Mouse (Mus musculus) forebrain, embryonic 14.5 days (tissue): Measurements from ENCODE around the gene Gm20509. TPM values are rescaled to one million over a fixed set of nuclear protein-coding genes. Genes with fewer than 3 reads are reported as not detected.

Source experiments
- ATAC-seq: fragments of 200-750 bp; cut with Nextera tagmentation; 2 replicates; pipeline ENCODE4 v1.8.0; 2017; ENCODE audit warnings: mild to moderate bottlenecking, moderate library complexity
- DNase-seq: peaks from one replicate; pipeline ENCODE4 v3.0.0-alpha.2; 2015; ENCODE audit warnings: low spot score
- H3K27ac ChIP-seq: fragments of 300-500 bp; sonication (generic); 2 replicates; pipeline ENCODE4 v1.5.1; 2014; ENCODE audit warnings: low read depth, mild to moderate bottlenecking, control low read depth, low read length, moderate library complexity
- H3K27me3 ChIP-seq: fragments of 300-500 bp; sonication (generic); replicated peaks from 2 replicates; pipeline ENCODE4 v1.6.1; 2014; ENCODE audit warnings: low read length, control low read depth, mixed read lengths; ENCODE audit not compliant: control insufficient read depth, insufficient read depth
- H3K36me3 ChIP-seq: fragments of 300-500 bp; sonication (generic); 2 replicates; pipeline ENCODE4 v1.6.1; 2014; ENCODE audit warnings: low read length, control low read depth; ENCODE audit not compliant: control insufficient read depth, insufficient read depth
- H3K4me1 ChIP-seq: fragments of 300-500 bp; sonication (generic); 2 replicates; pipeline ENCODE4 v1.6.1; 2014; ENCODE audit warnings: antibody characterized with exemption, low read length, control low read depth; ENCODE audit not compliant: control insufficient read depth, insufficient read depth
- H3K4me2 ChIP-seq: fragments of 300-500 bp; sonication (generic); 2 replicates; pipeline ENCODE4 v1.6.1; 2014; ENCODE audit warnings: mild to moderate bottlenecking, control low read depth, low read length
- H3K4me3 ChIP-seq: fragments of 300-500 bp; sonication (generic); 2 replicates; pipeline ENCODE4 v1.5.1; 2014; ENCODE audit warnings: low read depth, low read length, control low read depth
- H3K9ac ChIP-seq: fragments of 300-500 bp; sonication (generic); 2 replicates; pipeline ENCODE4 v1.6.1; 2014; ENCODE audit warnings: mild to moderate bottlenecking, low read length, control low read depth, moderate library complexity
- H3K9me3 ChIP-seq: fragments of 300-500 bp; sonication (generic); replicated peaks from 2 replicates; pipeline ENCODE4 v1.6.1; 2016; ENCODE audit warnings: low read length, control low read depth, mixed read lengths; ENCODE audit not compliant: control insufficient read depth
- WGBS: fragments of 180-500 bp; shearing (Covaris S2); extraction: QIAGEN DNeasy Blood & Tissue Kit; methylation state at CpG from one replicate; pipeline ENCODE4 v1.1.7; 2014; 5-methylcytosine and 5-hydroxymethylcytosine counted together
- polyA plus RNA-seq: library from polyadenylated mRNA; unstranded; fragments of >200 nt; fragmentation: Nextera tagmentation; extraction: Ambion mirVana; gene quantifications from 2 replicates; pipeline ENCODE4 v1.2.1, GENCODE M21; 2014

Gene Gm20509
- not detected in 2 replicates for polyA plus RNA-seq

GRCm38 (mm10) chr9:73102181-73102580 is at the start of gene Gm20509:
TSS of gene Gm20509 (plus strand) at chr9:73102470.
- H3K9ac ChIP-seq, result peak within 1 kb of the TSS; percentile 56
- DNase-seq, result no peak
- 97% methylated on average over 4 of the region's 4 CpGs for WGBS
- no peak within 1 kb of the TSS for H3K27ac ChIP-seq
- peak within 1 kb of the TSS; percentile 32 for H3K4me3 ChIP-seq
- H3K4me2 ChIP-seq, result peak within 1 kb of the TSS; percentile 65
- H3K36me3 ChIP-seq, result no peaks in the 10 kb centered on the region
- no peaks in the 10 kb centered on the region for H3K4me1 ChIP-seq
- H3K9me3 ChIP-seq, result no peaks in the 10 kb centered on the region
- ATAC-seq, result no peak
- H3K27me3 ChIP-seq, result peaks cover 28% of the 10 kb centered on the region

- no peaks in the 10 kb centered on the region for H3K4me1 ChIP-seq
- 76% methylated on average over 10 of the region's 10 CpGs for WGBS
Observed at GRCm38 (mm10) chr9:73055441-73055911, 46.8 kb upstream of the Gm20509 start.

GRCm38 (mm10) chr9:73059224-73059623 is 43.0 kb upstream of the Gm20509 start:
- Histone ChIP-seq H3K27ac (no peak overlapping the region), H3K36me3 (no peaks in the 10 kb centered on the region), H3K4me3 (no peak overlapping the region), H3K9me3 (no peaks in the 10 kb centered on the region), H3K27me3 (no peaks in the 10 kb centered on the region), H3K9ac (no peak overlapping the region), H3K4me2 (no peak overlapping the region), H3K4me1 (no peaks in the 10 kb centered on the region)
- DNase-seq (no peak), ATAC-seq (no peak)
- WGBS, result 88% methylated on average over 4 of the region's 4 CpGs

More at GRCm38 (mm10) chr9:73055441-73055911, 46.8 kb upstream of the Gm20509 start:
- Histone ChIP-seq H3K4me3 (no peak overlapping the region), H3K9me3 (no peaks in the 10 kb centered on the region), H3K9ac (no peak overlapping the region), H3K27ac (no peak overlapping the region), H3K4me2 (no peak overlapping the region), H3K27me3 (no peaks in the 10 kb centered on the region), H3K36me3 (no peaks in the 10 kb centered on the region)
- DNase-seq, result no peak
- no peak for ATAC-seq

GRCm38 (mm10) chr9:73063621-73064290 is 38.5 kb upstream of the Gm20509 start:
- no peaks in the 10 kb centered on the region for H3K27me3 ChIP-seq
- no peak overlapping the region for H3K4me2 ChIP-seq
- no peaks in the 10 kb centered on the region for H3K9me3 ChIP-seq
- 38% methylated on average over 15 of the region's 15 CpGs for WGBS
- H3K27ac ChIP-seq, result no peak overlapping the region
- ATAC-seq (no peak), DNase-seq (no peak)
- H3K4me3 ChIP-seq, result no peak overlapping the region
- H3K4me1 ChIP-seq, result no peaks in the 10 kb centered on the region
- peak overlapping the region; percentile 37; the same call in 1 of the 2 replicates for H3K9ac ChIP-seq
- no peaks in the 10 kb centered on the region for H3K36me3 ChIP-seq

- DNase-seq (no peak), ATAC-seq (no peak)
- H3K4me1 ChIP-seq, result no peaks in the 10 kb centered on the region
- no peak overlapping the region for H3K4me2 ChIP-seq
- H3K9ac ChIP-seq, result no peak overlapping the region
- H3K9me3 ChIP-seq, result no peaks in the 10 kb centered on the region
- no peaks in the 10 kb centered on the region for H3K27me3 ChIP-seq
- H3K4me3 ChIP-seq, result no peak overlapping the region
- H3K36me3 ChIP-seq, result no peaks in the 10 kb centered on the region
- H3K27ac ChIP-seq, result no peak overlapping the region
- WGBS, result 34% methylated on average over 10 of the region's 10 CpGs
Observed at GRCm38 (mm10) chr9:73067086-73067485, 35.2 kb upstream of the Gm20509 start.

- Histone ChIP-seq H3K27ac (no peak overlapping the region), H3K27me3 (no peaks in the 10 kb centered on the region), H3K36me3 (no peaks in the 10 kb centered on the region), H3K4me1 (no peaks in the 10 kb centered on the region), H3K9ac (no peak overlapping the region), H3K4me2 (no peak overlapping the region), H3K9me3 (no peaks in the 10 kb centered on the region), H3K4me3 (no peak overlapping the region)
- no peak for DNase-seq
- ATAC-seq, result no peak
- WGBS, result 69% methylated on average over 6 of the region's 6 CpGs
Observed at GRCm38 (mm10) chr9:73068230-73068679, 34.0 kb upstream of the Gm20509 start.

GRCm38 (mm10) chr9:73068688-73069087 is 33.6 kb upstream of the Gm20509 start:
- Histone ChIP-seq H3K27ac (no peak overlapping the region), H3K4me2 (no peak overlapping the region), H3K27me3 (no peaks in the 10 kb centered on the region), H3K4me3 (no peak overlapping the region), H3K9me3 (no peaks in the 10 kb centered on the region), H3K4me1 (no peaks in the 10 kb centered on the region), H3K36me3 (no peaks in the 10 kb centered on the region), H3K9ac (no peak overlapping the region)
- ATAC-seq (no peak), DNase-seq (no peak)
- WGBS, result 94% methylated on average over 6 of the region's 6 CpGs

GRCm38 (mm10) chr9:73070971-73071659 is 31.2 kb upstream of the Gm20509 start:
- WGBS, result 78% methylated on average over 10 of the region's 10 CpGs
- Histone ChIP-seq H3K27ac (no peak overlapping the region), H3K9me3 (no peaks in the 10 kb centered on the region), H3K36me3 (no peaks in the 10 kb centered on the region), H3K4me1 (no peaks in the 10 kb centered on the region), H3K27me3 (no peaks in the 10 kb centered on the region), H3K4me3 (no peak overlapping the region), H3K9ac (no peak overlapping the region), H3K4me2 (no peak overlapping the region)
- ATAC-seq (no peak), DNase-seq (no peak)

GRCm38 (mm10) chr9:73072426-73072825 is 29.8 kb upstream of the Gm20509 start:
- WGBS, result 82% methylated on average over 8 of the region's 8 CpGs
- H3K4me1 ChIP-seq, result no peaks in the 10 kb centered on the region
- H3K4me3 ChIP-seq, result no peak overlapping the region
- H3K9me3 ChIP-seq, result no peaks in the 10 kb centered on the region
- no peaks in the 10 kb centered on the region for H3K27me3 ChIP-seq
- no peaks in the 10 kb centered on the region for H3K36me3 ChIP-seq
- DNase-seq (no peak), ATAC-seq (no peak)
- H3K27ac ChIP-seq, result no peak overlapping the region
- no peak overlapping the region for H3K9ac ChIP-seq
- no peak overlapping the region for H3K4me2 ChIP-seq
